Mouse (Mus musculus): Measurements from ENCODE around the gene Cd164. TPM values are rescaled to one million over a fixed set of nuclear protein-coding genes. Genes with fewer than 3 reads are reported as not detected.

Gene Cd164
- 5.0 and 5.5 TPM in 2 replicates for polyA plus RNA-seq (2012)

GRCm38 (mm10) chr10:41518981-41519618 is at the start of gene Cd164:
Cd164 (plus strand) TSS chr10:41519414.
- H3K9me3 ChIP-seq (ENCODE audit: control insufficient read depth, low read length) = no peaks in the 10 kb centered on the region
- peaks cover 35% of the 10 kb centered on the region for H3K4me1 ChIP-seq (ENCODE audit: control insufficient read depth)
- no peak for TF ChIP-seq GATA1 (IDR thresholded peaks at IDR 0.05; ENCODE audit: low read length)
- TF ChIP-seq TAL1 (IDR thresholded peaks at IDR 0.05; ENCODE audit: low read length) = no peak
- no peaks in the 10 kb centered on the region for H3K27me3 ChIP-seq (ENCODE audit: control insufficient read depth)
- H3K4me3 ChIP-seq (replicated peaks) = peak within 1 kb of the TSS; percentile 97
- H3K36me3 ChIP-seq (ENCODE audit: control insufficient read depth) = peaks cover 19% of the 10 kb centered on the region

GRCm38 (mm10) chr10:41470693-41471092 is 48.5 kb upstream of the Cd164 start:
- TF ChIP-seq TAL1 (IDR thresholded peaks at IDR 0.05; ENCODE audit: low read length) (no peak), GATA1 (IDR thresholded peaks at IDR 0.05; ENCODE audit: low read length) (no peak)
- H3K4me3 ChIP-seq (replicated peaks) = no peak overlapping the region
- H3K36me3 ChIP-seq (ENCODE audit: control insufficient read depth) = peaks cover 5% of the 10 kb centered on the region
- H3K9me3 ChIP-seq (ENCODE audit: control insufficient read depth, low read length) = no peaks in the 10 kb centered on the region
- H3K4me1 ChIP-seq (ENCODE audit: control insufficient read depth) = peaks cover 27% of the 10 kb centered on the region
- H3K27me3 ChIP-seq (ENCODE audit: control insufficient read depth) = peaks cover 2% of the 10 kb centered on the region; the same call in 1 of the 2 replicates

GRCm38 (mm10) chr10:41472534-41472933 is 46.7 kb upstream of the Cd164 start:
- peaks cover 46% of the 10 kb centered on the region for H3K4me1 ChIP-seq (ENCODE audit: control insufficient read depth)
- H3K9me3 ChIP-seq (ENCODE audit: control insufficient read depth, low read length) = no peaks in the 10 kb centered on the region
- no peak overlapping the region for H3K4me3 ChIP-seq (replicated peaks)
- H3K27me3 ChIP-seq (ENCODE audit: control insufficient read depth) = peaks cover 18% of the 10 kb centered on the region
- TF ChIP-seq GATA1 (IDR thresholded peaks at IDR 0.05; ENCODE audit: low read length) (no peak), TAL1 (IDR thresholded peaks at IDR 0.05; ENCODE audit: low read length) (no peak)
- H3K36me3 ChIP-seq (ENCODE audit: control insufficient read depth) = no peaks in the 10 kb centered on the region

- Histone ChIP-seq H3K9me3 (ENCODE audit: control insufficient read depth, low read length) (no peaks in the 10 kb centered on the region), H3K27me3 (ENCODE audit: control insufficient read depth) (peaks cover 22% of the 10 kb centered on the region), H3K4me3 (replicated peaks) (no peak overlapping the region), H3K36me3 (ENCODE audit: control insufficient read depth) (no peaks in the 10 kb centered on the region), H3K4me1 (ENCODE audit: control insufficient read depth) (peaks cover 51% of the 10 kb centered on the region)
- TF ChIP-seq TAL1 (IDR thresholded peaks at IDR 0.05; ENCODE audit: low read length) (no peak), GATA1 (IDR thresholded peaks at IDR 0.05; ENCODE audit: low read length) (no peak)
These were observed 46.2 kb upstream of the Cd164 start for GRCm38 (mm10) chr10:41472962-41473481.

- Histone ChIP-seq H3K36me3 (ENCODE audit: control insufficient read depth) (no peaks in the 10 kb centered on the region), H3K4me3 (replicated peaks) (no peak overlapping the region), H3K27me3 (ENCODE audit: control insufficient read depth) (peaks cover 22% of the 10 kb centered on the region), H3K9me3 (ENCODE audit: control insufficient read depth, low read length) (no peaks in the 10 kb centered on the region), H3K4me1 (ENCODE audit: control insufficient read depth) (peaks cover 52% of the 10 kb centered on the region)
- TF ChIP-seq TAL1 (IDR thresholded peaks at IDR 0.05; ENCODE audit: low read length) (no peak), GATA1 (IDR thresholded peaks at IDR 0.05; ENCODE audit: low read length) (no peak)
These were observed 45.3 kb upstream of the Cd164 start for GRCm38 (mm10) chr10:41473782-41474468.

GRCm38 (mm10) chr10:41474981-41475391 is 44.2 kb upstream of the Cd164 start:
- no peak for TF ChIP-seq TAL1 (IDR thresholded peaks at IDR 0.05; ENCODE audit: low read length)
- TF ChIP-seq GATA1 (IDR thresholded peaks at IDR 0.05; ENCODE audit: low read length) = no peak
- H3K4me3 ChIP-seq (replicated peaks) = no peak overlapping the region
- peaks cover 22% of the 10 kb centered on the region for H3K27me3 ChIP-seq (ENCODE audit: control insufficient read depth)
- no peaks in the 10 kb centered on the region for H3K36me3 ChIP-seq (ENCODE audit: control insufficient read depth)
- H3K9me3 ChIP-seq (ENCODE audit: control insufficient read depth, low read length) = no peaks in the 10 kb centered on the region
- peaks cover 52% of the 10 kb centered on the region for H3K4me1 ChIP-seq (ENCODE audit: control insufficient read depth)

- peaks cover 65% of the 10 kb centered on the region for H3K4me1 ChIP-seq (ENCODE audit: control insufficient read depth)
- no peaks in the 10 kb centered on the region for H3K9me3 ChIP-seq (ENCODE audit: control insufficient read depth, low read length)
- TF ChIP-seq TAL1 (IDR thresholded peaks at IDR 0.05; ENCODE audit: low read length) = no peak
- no peak for TF ChIP-seq GATA1 (IDR thresholded peaks at IDR 0.05; ENCODE audit: low read length)
- peaks cover 20% of the 10 kb centered on the region for H3K27me3 ChIP-seq (ENCODE audit: control insufficient read depth)
- H3K4me3 ChIP-seq (replicated peaks) = peak within 1 kb of the TSS; percentile 65
- no peaks in the 10 kb centered on the region for H3K36me3 ChIP-seq (ENCODE audit: control insufficient read depth)
These were observed 42.8 kb upstream of the Cd164 start, which contains the start of gene Mical1 for GRCm38 (mm10) chr10:41476171-41477017. Mical1 (plus strand) TSS chr10:41476314.

- TF ChIP-seq TAL1 (IDR thresholded peaks at IDR 0.05; ENCODE audit: low read length) (no peak), GATA1 (IDR thresholded peaks at IDR 0.05; ENCODE audit: low read length) (no peak)
- Histone ChIP-seq H3K4me3 (replicated peaks) (peak overlapping the region; percentile 65), H3K4me1 (ENCODE audit: control insufficient read depth) (peaks cover 70% of the 10 kb centered on the region)
These were observed 42.3 kb upstream of the Cd164 start for GRCm38 (mm10) chr10:41477018-41477277.

More at GRCm38 (mm10) chr10:41477018-41477277, 42.3 kb upstream of the Cd164 start:
- Histone ChIP-seq H3K27me3 (ENCODE audit: control insufficient read depth) (peaks cover 20% of the 10 kb centered on the region), H3K36me3 (ENCODE audit: control insufficient read depth) (no peaks in the 10 kb centered on the region), H3K9me3 (ENCODE audit: control insufficient read depth, low read length) (no peaks in the 10 kb centered on the region)

All from erythroblast, embryonic 14.5 days (primary cell).